ENCODE assay signal across 8 mouse cellular contexts in the genomic region with DNA sequence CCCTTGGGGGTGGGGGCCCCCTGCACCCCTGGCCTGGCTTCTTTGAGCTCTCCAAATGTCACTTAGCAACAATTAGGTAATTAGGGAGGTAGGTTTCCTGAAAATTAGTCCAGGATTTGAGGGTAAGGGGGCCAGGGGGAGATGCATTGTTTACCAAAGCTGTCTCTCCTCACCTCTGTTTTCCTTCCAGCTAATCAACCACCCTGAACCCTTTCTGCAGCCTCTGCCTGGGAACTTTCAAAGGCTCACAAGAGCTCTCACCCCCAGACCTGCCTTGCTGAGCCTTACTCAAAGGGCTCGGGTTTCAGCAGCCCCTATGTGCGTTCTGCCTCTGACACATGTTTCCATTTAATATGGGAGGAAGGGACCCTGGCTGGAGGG.
DNase-seq lines count a peak whose midpoint lies in the region; ATAC-seq and TF ChIP-seq lines count a peak whose summit lies in the region.

No protein-coding gene starts in this region.

- WGBS in heart, adult 2 months, result 66% methylated on average over 2 of the region's 2 CpGs
- 3% methylated on average over 2 of the region's 2 CpGs for WGBS in hindbrain, embryonic 11.5 days
- 12% methylated on average over 2 of the region's 2 CpGs for WGBS in midbrain, embryonic 10.5 days

- no peak for DNase-seq in heart, adult 2 months
- no peak for DNase-seq in heart, postnatal 14 days
- peak; percentile 56 for DNase-seq in hindbrain, embryonic 11.5 days (ENCODE audit: low spot score)
- peak; percentile 41 for DNase-seq in midbrain, embryonic 10.5 days (ENCODE audit: low spot score)
- no peak for DNase-seq in testis, postnatal 14 days (ENCODE audit: low spot score)
- DNase-seq in right cerebral cortex, postnatal 36 days (ENCODE audit: low spot score in 2 of 2), result no peak
- DNase-seq in layer of hippocampus, adult 11-12 months (ENCODE audit: low spot score), result no peak

- H3K4me1 ChIP-seq in heart, adult 2 months (ENCODE audit: control insufficient read depth, insufficient read depth, low read length), result peaks cover 4% of the 10 kb centered on the region
- no peaks in the 10 kb centered on the region; the same call in 1 of the 2 replicates for H3K4me1 ChIP-seq in brown adipose tissue, adult 24 weeks (ENCODE audit: control insufficient read depth, insufficient read depth, insufficient read length, low read length)
- H3K4me1 ChIP-seq in hindbrain, embryonic 11.5 days (replicated peaks; ENCODE audit: control insufficient read depth, insufficient read depth, low read length), result peaks cover 2% of the 10 kb centered on the region; the same call in 1 of the 2 replicates
- H3K4me1 ChIP-seq in midbrain, embryonic 10.5 days, result peaks cover 19% of the 10 kb centered on the region

- no peak overlapping the region for H3K4me2 ChIP-seq in hindbrain, embryonic 11.5 days (replicated peaks; ENCODE audit: low read depth, low read length)

- peak overlapping the region; percentile 13 for H3K9ac ChIP-seq in heart, adult 2 months (ENCODE audit: low read depth, low read length)
- H3K9ac ChIP-seq in hindbrain, embryonic 11.5 days (ENCODE audit: low read depth, low read length), result no peak overlapping the region

- no peaks in the 10 kb centered on the region for H3K79me2 ChIP-seq in heart, adult 2 months (replicated peaks; ENCODE audit: control insufficient read depth, insufficient read depth, low read length)

- TF ChIP-seq EP300 in heart, adult 2 months (IDR thresholded peaks at IDR 0.05; ENCODE audit: insufficient read depth, low read depth, low read length), result no peak

- TF ChIP-seq POLR2A in heart, adult 2 months (IDR thresholded peaks at IDR 0.05; ENCODE audit: insufficient read depth, low read depth, low read length), result no peak

- H3K27ac ChIP-seq in heart, adult 2 months, result peak overlapping the region; percentile 79
- peak overlapping the region; percentile 35; the same call in 1 of the 2 replicates for H3K27ac ChIP-seq in brown adipose tissue, adult 24 weeks (replicated peaks; ENCODE audit: low read depth, low read length)
- H3K27ac ChIP-seq in hindbrain, embryonic 11.5 days (ENCODE audit: low read depth, low read length), result peak overlapping the region; percentile 85
- peak overlapping the region; percentile 84 for H3K27ac ChIP-seq in midbrain, embryonic 10.5 days (replicated peaks)

- no peaks in the 10 kb centered on the region for H3K27me3 ChIP-seq in heart, adult 2 months (ENCODE audit: control insufficient read depth, insufficient read depth, low read length)
- no peaks in the 10 kb centered on the region for H3K27me3 ChIP-seq in hindbrain, embryonic 11.5 days (ENCODE audit: control insufficient read depth, insufficient read depth, low read length)
- H3K27me3 ChIP-seq in midbrain, embryonic 10.5 days (ENCODE audit: low read depth, poor library complexity, severe bottlenecking), result no peaks in the 10 kb centered on the region

- no peaks in the 10 kb centered on the region for H3K9me3 ChIP-seq in hindbrain, embryonic 11.5 days (ENCODE audit: control insufficient read depth, low read length)
- no peaks in the 10 kb centered on the region for H3K9me3 ChIP-seq in midbrain, embryonic 10.5 days (replicated peaks)

- intact Hi-C loops in heart, adult 2 months (cut with DNase I), result loop anchor here (1.0 to 10.0 kb wide), 3 partner anchors 43 to 547 kb away; a partner anchor contains a TSS
- intact Hi-C loops in heart, postnatal 14 days (cut with DNase I), result loop anchor here (2.0 to 10.0 kb wide), 4 partner anchors 44 to 1297 kb away; a partner anchor contains a TSS

- TF ChIP-seq CTCF in heart, adult 2 months (IDR thresholded peaks at IDR 0.05), result no peak

- H3K36me3 ChIP-seq in heart, adult 2 months (ENCODE audit: control insufficient read depth, insufficient read depth, low read length), result no peaks in the 10 kb centered on the region
- H3K36me3 ChIP-seq in hindbrain, embryonic 11.5 days (ENCODE audit: control insufficient read depth, insufficient read depth, low read length), result no peaks in the 10 kb centered on the region
- no peaks in the 10 kb centered on the region for H3K36me3 ChIP-seq in midbrain, embryonic 10.5 days

- ATAC-seq in hindbrain, embryonic 11.5 days (ENCODE audit: low FRiP score), result peak; percentile 62

- H3K4me3 ChIP-seq in heart, adult 2 months, result no peak overlapping the region
- no peak overlapping the region for H3K4me3 ChIP-seq in brown adipose tissue, adult 24 weeks (ENCODE audit: insufficient read depth, low read depth, low read length)
- H3K4me3 ChIP-seq in hindbrain, embryonic 11.5 days (ENCODE audit: low read depth, low read length), result no peak overlapping the region
- no peak overlapping the region for H3K4me3 ChIP-seq in midbrain, embryonic 10.5 days

Comparison
In these comparisons a context has a peak if more than half of its experiments do, and no peak if none do; other contexts are left out.
1. DNase-seq: peak in hindbrain, embryonic 11.5 days (single experiment) and midbrain, embryonic 10.5 days (single experiment); none in heart, adult 2 months (0 of 2), heart, postnatal 14 days (0 of 2), testis, postnatal 14 days (single experiment), right cerebral cortex, postnatal 36 days (0 of 2) and layer of hippocampus, adult 11-12 months (single experiment).
2. H3K27ac ChIP-seq: peak in every context shown above with its lines; median percentile 85 in hindbrain, embryonic 11.5 days; 84 in midbrain, embryonic 10.5 days; 79 in heart, adult 2 months; 35 in brown adipose tissue, adult 24 weeks.